Mouse (Mus musculus): ENCODE results near the gene Slc35c2.

DNA sequence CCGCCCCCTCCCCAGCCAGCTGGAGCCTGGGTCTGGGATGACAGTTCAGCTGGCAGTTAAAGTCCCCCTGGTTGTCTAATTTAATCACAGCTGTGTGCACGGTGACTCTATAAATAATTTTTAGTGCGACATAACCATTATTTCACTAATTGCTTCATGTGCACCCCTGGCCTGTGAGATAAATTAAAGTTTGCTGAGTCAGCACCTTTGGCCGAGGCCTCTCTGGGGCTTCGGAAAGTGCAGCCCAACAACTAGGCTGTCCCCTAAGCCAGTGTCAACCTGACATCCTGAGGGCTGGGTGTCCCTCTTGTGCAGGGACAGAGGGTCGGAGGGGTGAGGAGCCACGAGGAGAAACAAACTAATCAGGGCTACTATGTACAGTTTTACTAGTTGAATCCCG is 27.8 kb downstream of the Slc35c2 start:
- TF ChIP-seq CTCF (IDR thresholded peaks at IDR 0.05; ENCODE audit: borderline replicate concordance, insufficient read depth, low read depth, low read length) = no peak
- no peak for TF ChIP-seq POLR2A (IDR thresholded peaks at IDR 0.05; ENCODE audit: borderline replicate concordance, insufficient read depth, low read length)

Data from cerebellum, adult 2 months (tissue).